Mouse (Mus musculus): ENCODE measurements around the gene Car1. TPM values are rescaled to one million over a fixed set of nuclear protein-coding genes. Genes with fewer than 3 reads are reported as not detected.
"Not testable (repeated sequence)": the region's sequence is repeated elsewhere in the genome, so short reads cannot be mapped to it uniquely, and the experiment has no call there.

Gene Car1
- polyA plus RNA-seq, 1 experiment from 2014 or later, result not detected

DNA sequence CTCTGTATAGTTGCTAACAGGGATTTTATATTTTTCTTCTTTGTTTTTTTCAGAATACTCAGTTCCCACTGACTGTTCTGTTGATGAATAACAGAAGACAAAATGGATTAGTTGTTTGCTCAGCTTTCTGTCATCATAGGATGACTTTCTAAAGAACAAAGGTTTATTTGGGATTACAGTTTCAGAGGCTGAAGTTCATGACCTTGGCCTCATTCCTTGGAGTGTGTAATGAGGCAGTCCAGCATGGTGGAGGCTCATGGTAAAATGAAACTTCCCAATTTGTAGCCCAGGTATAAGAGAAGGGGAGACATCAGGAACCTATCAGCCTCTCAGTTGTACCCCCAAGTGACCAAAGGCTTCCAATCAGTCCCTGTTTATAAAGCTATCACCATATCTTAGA is 20.7 kb upstream of the Car1 start:
- ATAC-seq (replicated peaks; ENCODE audit: extremely low read depth, insufficient read depth, low FRiP score), result no peak
- H3K4me1 ChIP-seq (ENCODE audit: control insufficient read depth, insufficient read depth, low read length), result no peaks in the 10 kb centered on the region
- H3K27me3 ChIP-seq (ENCODE audit: control insufficient read depth, insufficient read depth, low read length), result no peaks in the 10 kb centered on the region
- H3K9ac ChIP-seq (ENCODE audit: low read length), result no peak overlapping the region
- no peaks in the 10 kb centered on the region for H3K9me3 ChIP-seq (replicated peaks; ENCODE audit: control insufficient read depth, low read length)
- H3K4me3 ChIP-seq (ENCODE audit: low read length), result no peak overlapping the region
- H3K36me3 ChIP-seq (ENCODE audit: control insufficient read depth, insufficient read depth), result no peaks in the 10 kb centered on the region
- H3K27ac ChIP-seq (ENCODE audit: low read length), result no peak overlapping the region
- H3K4me2 ChIP-seq (ENCODE audit: low read depth, low read length), result no peak overlapping the region

DNA sequence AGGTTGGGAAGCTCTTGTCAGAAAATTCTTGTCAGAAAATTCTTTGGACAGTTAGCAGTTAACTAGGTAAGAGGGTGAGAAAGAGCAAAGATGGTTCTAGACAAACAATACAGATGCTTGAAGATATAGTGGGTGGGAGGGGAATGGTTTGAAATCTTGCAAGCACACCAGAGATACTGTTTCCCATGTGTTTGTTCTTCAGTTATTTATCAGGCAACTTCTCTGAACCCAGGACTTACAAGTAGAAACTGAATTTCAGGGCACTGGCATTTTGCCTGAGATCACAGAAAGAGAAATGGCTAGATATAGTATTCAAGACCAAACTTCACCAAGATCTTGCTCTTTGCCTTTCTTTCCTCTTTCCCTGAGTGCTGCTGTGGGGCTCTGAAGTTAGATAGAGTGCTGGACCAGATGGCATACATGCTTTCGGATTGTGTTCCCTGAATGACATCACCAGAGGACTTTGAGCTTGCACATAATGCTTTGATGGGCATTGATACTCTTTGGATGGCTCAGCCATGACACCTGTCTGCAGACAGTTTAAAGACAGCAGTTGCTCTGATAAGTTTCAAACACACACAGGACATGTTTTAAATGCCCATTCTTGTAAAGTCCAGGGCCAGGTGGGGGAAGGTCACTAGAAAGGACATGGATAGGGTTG is 11.8 kb upstream of the Car1 start:
- Histone ChIP-seq H3K4me1 (ENCODE audit: control insufficient read depth, insufficient read depth, low read length) (no peaks in the 10 kb centered on the region), H3K9ac (ENCODE audit: low read length) (no peak overlapping the region), H3K4me3 (ENCODE audit: low read length) (no peak overlapping the region), H3K36me3 (ENCODE audit: control insufficient read depth, insufficient read depth) (no peaks in the 10 kb centered on the region), H3K9me3 (replicated peaks; ENCODE audit: control insufficient read depth, low read length) (no peaks in the 10 kb centered on the region), H3K27ac (ENCODE audit: low read length) (no peak overlapping the region), H3K4me2 (ENCODE audit: low read depth, low read length) (no peak overlapping the region), H3K27me3 (ENCODE audit: control insufficient read depth, insufficient read depth, low read length) (no peaks in the 10 kb centered on the region)
- no peak for ATAC-seq (replicated peaks; ENCODE audit: extremely low read depth, insufficient read depth, low FRiP score)
- WGBS, result 54% methylated on average over 1 of the region's 1 CpGs

DNA sequence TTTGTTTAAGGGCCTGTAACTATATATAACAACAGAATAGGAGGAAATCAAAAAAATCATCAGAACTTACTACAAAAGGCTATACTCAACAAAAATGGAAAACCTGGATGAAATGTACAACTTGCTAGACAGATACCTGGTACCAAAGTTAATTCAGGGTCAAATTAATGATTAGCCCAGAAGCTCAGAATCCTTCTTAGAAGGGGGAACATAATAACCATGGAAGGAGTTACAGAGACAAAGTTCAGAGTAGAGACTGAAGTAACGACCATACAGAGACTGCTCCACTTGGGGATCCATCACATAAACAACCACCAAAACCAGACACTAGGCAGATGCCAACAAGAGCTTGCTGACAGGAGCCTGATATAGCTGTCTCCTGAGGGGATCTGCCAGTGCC is 7.2 kb upstream of the Car1 start:
- not testable (repeated sequence) for H3K27me3 ChIP-seq (ENCODE audit: control insufficient read depth, insufficient read depth, low read length); H3K4me3 ChIP-seq (ENCODE audit: low read length); H3K4me2 ChIP-seq (ENCODE audit: low read depth, low read length); ATAC-seq (replicated peaks; ENCODE audit: extremely low read depth, insufficient read depth, low FRiP score); H3K9ac ChIP-seq (ENCODE audit: low read length); H3K27ac ChIP-seq (ENCODE audit: low read length); H3K9me3 ChIP-seq (replicated peaks; ENCODE audit: control insufficient read depth, low read length); H3K4me1 ChIP-seq (ENCODE audit: control insufficient read depth, insufficient read depth, low read length); H3K36me3 ChIP-seq (ENCODE audit: control insufficient read depth, insufficient read depth)
- WGBS, result 48% methylated on average over 1 of the region's 1 CpGs

DNA sequence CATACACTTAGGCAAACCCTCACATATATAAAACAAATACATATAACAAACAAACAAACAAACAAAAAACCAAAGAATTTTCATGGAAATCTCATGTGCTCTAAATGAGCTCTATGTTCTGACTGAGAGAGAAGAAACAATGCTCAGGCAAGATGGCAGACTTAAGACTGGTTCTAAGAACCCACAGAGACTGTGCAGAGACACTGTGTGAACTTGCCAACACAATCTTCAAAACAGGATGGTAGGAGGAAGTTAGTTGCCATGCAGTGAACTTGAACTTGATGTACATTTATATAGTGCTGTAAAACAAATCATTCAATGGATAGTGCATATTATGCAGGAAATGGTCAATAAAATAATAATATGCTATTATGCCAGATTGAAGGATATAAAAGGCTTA is 1.5 kb downstream of the Car1 start:
- H3K27me3 ChIP-seq (ENCODE audit: control insufficient read depth, insufficient read depth, low read length), result no peaks in the 10 kb centered on the region
- no peaks in the 10 kb centered on the region for H3K9me3 ChIP-seq (replicated peaks; ENCODE audit: control insufficient read depth, low read length)
- H3K4me1 ChIP-seq (ENCODE audit: control insufficient read depth, insufficient read depth, low read length), result no peaks in the 10 kb centered on the region
- H3K4me3 ChIP-seq (ENCODE audit: low read length), result no peak overlapping the region
- no peak overlapping the region for H3K9ac ChIP-seq (ENCODE audit: low read length)
- no peaks in the 10 kb centered on the region for H3K36me3 ChIP-seq (ENCODE audit: control insufficient read depth, insufficient read depth)
- H3K27ac ChIP-seq (ENCODE audit: low read length), result no peak overlapping the region
- no peak overlapping the region for H3K4me2 ChIP-seq (ENCODE audit: low read depth, low read length)
- no peak for ATAC-seq (replicated peaks; ENCODE audit: extremely low read depth, insufficient read depth, low FRiP score)

DNA sequence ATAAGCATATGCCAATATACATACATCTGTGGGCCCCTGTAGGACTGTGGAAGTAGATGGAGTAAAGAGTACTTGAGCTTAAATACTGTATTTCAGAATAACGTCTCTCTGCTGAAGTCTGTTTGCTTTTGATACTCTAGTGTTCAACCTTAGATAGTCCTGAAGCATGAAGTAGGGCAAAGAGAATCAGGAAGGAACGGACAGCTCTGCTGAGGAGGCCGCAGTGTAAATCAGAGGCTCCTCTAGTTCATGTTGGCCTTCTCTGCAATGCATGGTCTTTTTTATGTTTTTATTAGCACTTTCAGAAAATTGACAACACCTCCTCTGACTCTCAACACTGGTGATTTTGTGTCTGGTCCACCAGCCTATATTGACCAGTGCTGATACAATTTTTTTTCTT is 2.2 kb downstream of the Car1 start:
- ATAC-seq (replicated peaks; ENCODE audit: extremely low read depth, insufficient read depth, low FRiP score), result no peak
- H3K4me2 ChIP-seq (ENCODE audit: low read depth, low read length), result no peak overlapping the region
- H3K27ac ChIP-seq (ENCODE audit: low read length), result no peak overlapping the region
- H3K9ac ChIP-seq (ENCODE audit: low read length), result no peak overlapping the region
- no peaks in the 10 kb centered on the region for H3K36me3 ChIP-seq (ENCODE audit: control insufficient read depth, insufficient read depth)
- H3K4me3 ChIP-seq (ENCODE audit: low read length), result no peak overlapping the region
- WGBS, result 77% methylated on average over 3 of the region's 3 CpGs
- H3K9me3 ChIP-seq (replicated peaks; ENCODE audit: control insufficient read depth, low read length), result no peaks in the 10 kb centered on the region
- H3K27me3 ChIP-seq (ENCODE audit: control insufficient read depth, insufficient read depth, low read length), result no peaks in the 10 kb centered on the region
- no peaks in the 10 kb centered on the region for H3K4me1 ChIP-seq (ENCODE audit: control insufficient read depth, insufficient read depth, low read length)

DNA sequence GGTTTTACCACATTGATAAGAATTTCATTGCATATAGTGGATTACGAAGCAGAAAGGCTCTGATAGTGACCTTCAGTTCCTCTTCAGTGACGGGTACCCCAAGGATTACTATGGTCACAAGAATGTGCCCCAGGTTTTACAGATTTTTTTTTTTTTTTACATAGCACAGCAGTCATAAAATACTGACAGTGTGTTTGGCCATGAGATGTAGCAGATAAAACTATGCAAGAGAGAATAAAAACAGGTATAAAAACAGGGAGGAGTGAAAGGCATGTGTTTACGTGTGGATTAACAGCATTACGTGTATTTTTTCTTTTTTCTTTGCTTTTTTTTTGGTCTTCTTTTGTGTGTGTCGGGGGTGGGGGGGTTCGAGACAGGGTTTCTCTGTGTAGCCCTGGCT is 3.3 kb downstream of the Car1 start:
- Histone ChIP-seq H3K27me3 (ENCODE audit: control insufficient read depth, insufficient read depth, low read length) (no peaks in the 10 kb centered on the region), H3K9me3 (replicated peaks; ENCODE audit: control insufficient read depth, low read length) (no peaks in the 10 kb centered on the region), H3K4me1 (ENCODE audit: control insufficient read depth, insufficient read depth, low read length) (no peaks in the 10 kb centered on the region), H3K4me2 (ENCODE audit: low read depth, low read length) (no peak overlapping the region), H3K27ac (ENCODE audit: low read length) (no peak overlapping the region), H3K4me3 (ENCODE audit: low read length) (no peak overlapping the region), H3K36me3 (ENCODE audit: control insufficient read depth, insufficient read depth) (no peaks in the 10 kb centered on the region), H3K9ac (ENCODE audit: low read length) (no peak overlapping the region)
- no peak for ATAC-seq (replicated peaks; ENCODE audit: extremely low read depth, insufficient read depth, low FRiP score)
- WGBS, result 77% methylated on average over 6 of the region's 6 CpGs

DNA sequence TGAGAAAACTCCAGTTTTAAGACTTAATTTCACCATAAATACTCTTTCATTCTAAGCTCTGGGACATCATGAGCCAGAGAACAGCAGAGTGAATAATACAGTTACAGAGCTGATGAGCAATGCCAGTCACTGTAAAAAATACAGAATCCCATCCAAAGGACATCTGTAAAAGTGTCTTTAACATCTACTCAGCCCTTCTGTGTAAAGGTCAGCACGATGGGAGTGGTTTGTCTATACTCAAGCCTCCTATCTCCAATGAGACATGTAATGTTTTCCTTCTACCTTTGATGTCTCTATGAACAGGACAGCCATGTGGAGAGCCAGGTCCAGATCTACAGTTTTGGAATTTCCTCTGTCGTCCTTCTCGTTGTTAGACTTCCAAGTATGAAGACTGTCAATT is 11.1 kb downstream of the Car1 start:
- Histone ChIP-seq H3K9me3 (replicated peaks; ENCODE audit: control insufficient read depth, low read length) (no peaks in the 10 kb centered on the region), H3K36me3 (ENCODE audit: control insufficient read depth, insufficient read depth) (no peaks in the 10 kb centered on the region), H3K27me3 (ENCODE audit: control insufficient read depth, insufficient read depth, low read length) (no peaks in the 10 kb centered on the region), H3K4me2 (ENCODE audit: low read depth, low read length) (no peak overlapping the region), H3K4me1 (ENCODE audit: control insufficient read depth, insufficient read depth, low read length) (no peaks in the 10 kb centered on the region), H3K27ac (ENCODE audit: low read length) (no peak overlapping the region), H3K4me3 (ENCODE audit: low read length) (no peak overlapping the region), H3K9ac (ENCODE audit: low read length) (no peak overlapping the region)
- WGBS, result 71% methylated on average over 3 of the region's 3 CpGs
- ATAC-seq (replicated peaks; ENCODE audit: extremely low read depth, insufficient read depth, low FRiP score), result no peak

DNA sequence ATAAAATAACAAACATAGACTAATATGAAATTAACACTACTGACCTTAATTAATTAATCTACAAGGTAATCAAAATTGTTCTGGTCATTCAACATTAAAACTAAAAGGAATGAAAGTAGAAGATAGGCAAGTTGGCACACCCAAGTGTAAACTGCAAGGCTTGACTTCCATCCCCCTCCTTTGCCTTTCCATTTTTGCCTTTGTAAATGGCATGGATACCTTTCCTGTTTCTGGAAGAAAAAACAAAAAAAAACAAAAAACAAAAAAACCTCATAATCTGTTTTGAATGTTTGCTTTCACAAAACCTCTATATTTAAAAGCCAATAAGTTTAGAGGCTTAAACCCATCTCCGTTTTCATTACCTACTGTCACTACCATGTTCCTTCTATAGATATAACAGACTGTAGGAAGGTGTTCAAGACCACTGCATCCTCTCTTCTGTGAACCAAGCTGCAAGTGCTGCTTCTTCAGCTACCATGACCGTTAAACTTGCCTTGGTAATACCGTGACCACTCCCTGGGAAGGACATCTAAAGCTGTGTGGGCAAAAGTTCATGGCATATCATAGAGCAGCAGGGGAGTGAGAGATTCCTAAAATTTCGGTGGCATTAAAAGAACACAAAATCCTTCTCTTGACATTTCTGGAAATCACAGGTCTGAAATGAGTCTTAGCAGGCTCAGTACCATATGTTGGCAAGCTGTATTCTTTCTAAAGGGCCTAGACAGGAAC is 12.7 kb downstream of the Car1 start:
- Histone ChIP-seq H3K4me1 (ENCODE audit: control insufficient read depth, insufficient read depth, low read length) (no peaks in the 10 kb centered on the region), H3K9ac (ENCODE audit: low read length) (no peak overlapping the region), H3K4me3 (ENCODE audit: low read length) (no peak overlapping the region), H3K4me2 (ENCODE audit: low read depth, low read length) (no peak overlapping the region), H3K9me3 (replicated peaks; ENCODE audit: control insufficient read depth, low read length) (no peaks in the 10 kb centered on the region), H3K27me3 (ENCODE audit: control insufficient read depth, insufficient read depth, low read length) (no peaks in the 10 kb centered on the region), H3K27ac (ENCODE audit: low read length) (no peak overlapping the region), H3K36me3 (ENCODE audit: control insufficient read depth, insufficient read depth) (no peaks in the 10 kb centered on the region)
- 77% methylated on average over 4 of the region's 4 CpGs for WGBS
- no peak for ATAC-seq (replicated peaks; ENCODE audit: extremely low read depth, insufficient read depth, low FRiP score)

DNA sequence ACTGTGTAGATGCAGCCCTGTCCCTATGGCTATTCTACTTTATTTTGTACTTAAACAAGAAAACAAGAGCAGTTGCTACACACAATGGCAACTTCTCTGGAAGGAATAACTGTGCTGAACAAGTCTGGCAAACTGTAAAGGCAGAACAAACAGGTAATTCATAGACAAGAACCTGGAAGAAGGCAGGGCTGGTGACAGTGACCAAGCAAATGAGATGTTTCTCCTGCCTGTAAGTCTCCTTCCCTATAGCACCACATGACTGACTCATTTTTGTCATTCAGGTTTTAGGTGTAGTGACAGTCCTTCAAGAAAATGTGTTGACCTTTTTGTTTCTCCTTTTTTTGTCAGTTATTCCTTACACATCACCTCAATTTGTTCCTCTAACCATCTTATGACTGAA is 16.1 kb downstream of the Car1 start:
- no peak for ATAC-seq (replicated peaks; ENCODE audit: extremely low read depth, insufficient read depth, low FRiP score)
- H3K4me3 ChIP-seq (ENCODE audit: low read length), result no peak overlapping the region
- H3K4me2 ChIP-seq (ENCODE audit: low read depth, low read length), result no peak overlapping the region
- H3K9ac ChIP-seq (ENCODE audit: low read length), result no peak overlapping the region
- no peaks in the 10 kb centered on the region for H3K4me1 ChIP-seq (ENCODE audit: control insufficient read depth, insufficient read depth, low read length)
- H3K9me3 ChIP-seq (replicated peaks; ENCODE audit: control insufficient read depth, low read length), result no peaks in the 10 kb centered on the region
- H3K27ac ChIP-seq (ENCODE audit: low read length), result no peak overlapping the region
- H3K27me3 ChIP-seq (ENCODE audit: control insufficient read depth, insufficient read depth, low read length), result no peaks in the 10 kb centered on the region
- no peaks in the 10 kb centered on the region for H3K36me3 ChIP-seq (ENCODE audit: control insufficient read depth, insufficient read depth)
